Mouse (Mus musculus) cerebellum, postnatal 4 days (tissue): ENCODE data around the gene Armc9.

Source experiments
- DNase-seq, 2 experiments: peaks; one replicate each; pipeline ENCODE4 v3.0.0; 2022; ENCODE audit warnings: low spot score in 2 of 2, mixed read lengths in 1 of 2

The Armc9 gene

GRCm38 (mm10) chr1:86281781-86282536 lies 127.4 kb downstream of the Armc9 start:
- no peak for DNase-seq

GRCm38 (mm10) chr1:86284101-86284500 lies 129.5 kb downstream of the Armc9 start:
- no peak for DNase-seq

- DNase-seq, result no peak
Observed at GRCm38 (mm10) chr1:86285295-86285694, 130.7 kb downstream of the Armc9 start.

- DNase-seq, result no peak
Observed at GRCm38 (mm10) chr1:86287473-86287872, 132.9 kb downstream of the Armc9 start.

- DNase-seq, result no peak
Observed at GRCm38 (mm10) chr1:86290452-86290851, 135.9 kb downstream of the Armc9 start.

- DNase-seq, result no peak
Observed at GRCm38 (mm10) chr1:86293091-86293490, 138.5 kb downstream of the Armc9 start.

- no peak for DNase-seq
Observed at GRCm38 (mm10) chr1:86293868-86294267, 139.3 kb downstream of the Armc9 start.

- no peak for DNase-seq
Observed at GRCm38 (mm10) chr1:86294472-86294871, 139.9 kb downstream of the Armc9 start.

- DNase-seq, result no peak
Observed at GRCm38 (mm10) chr1:86300093-86300492, 145.5 kb downstream of the Armc9 start.

GRCm38 (mm10) chr1:86300731-86301130 lies 146.2 kb downstream of the Armc9 start:
- no peak for DNase-seq

- no peak for DNase-seq
Observed at GRCm38 (mm10) chr1:86301221-86302091, 146.9 kb downstream of the Armc9 start.

- DNase-seq, result no peak
Observed at GRCm38 (mm10) chr1:86302532-86302931, 148.0 kb downstream of the Armc9 start, which contains the start of gene B3gnt7. B3gnt7 (plus strand) TSS chr1:86302832.

- DNase-seq, result peak; percentile 47 to 48
Observed at GRCm38 (mm10) chr1:86303063-86303872, 148.7 kb downstream of the Armc9 start.

- DNase-seq, result no peak
Observed at GRCm38 (mm10) chr1:86303873-86304250, 149.3 kb downstream of the Armc9 start.

- no peak for DNase-seq
Observed at GRCm38 (mm10) chr1:86306686-86307085, 152.1 kb downstream of the Armc9 start.

GRCm38 (mm10) chr1:86307177-86307762 lies 152.7 kb downstream of the Armc9 start:
- no peak for DNase-seq

- DNase-seq, result no peak
Observed at GRCm38 (mm10) chr1:86307871-86308641, 153.5 kb downstream of the Armc9 start.

GRCm38 (mm10) chr1:86309270-86309833 lies 154.8 kb downstream of the Armc9 start:
- no peak for DNase-seq

GRCm38 (mm10) chr1:86310536-86311310 lies 156.1 kb downstream of the Armc9 start:
- DNase-seq, result no peak
